Mouse (Mus musculus): Measurements from ENCODE around the gene Gas7. TPM values are rescaled to one million over a fixed set of nuclear protein-coding genes. Genes with fewer than 3 reads are reported as not detected.
A peak's percentile ranks its signal among the peaks of the same experiment; 100 is the strongest.

Gene Gas7
- polyA plus RNA-seq, 1 experiment, result 355 TPM

GRCm38 (mm10) chr11:67596856-67597255, 141.6 kb downstream of the Gas7 start:
- TF ChIP-seq CTCF (IDR thresholded peaks at IDR 0.05; ENCODE audit: low read depth, low read length), result no peak
- TF ChIP-seq POLR2A (IDR thresholded peaks at IDR 0.05; ENCODE audit: borderline replicate concordance, low read depth, low read length), result no peak
- Histone ChIP-seq H3K27ac (ENCODE audit: insufficient read depth, low read depth, low read length) (no peak overlapping the region), H3K4me3 (ENCODE audit: insufficient read depth, low read length) (no peak overlapping the region), H3K4me1 (ENCODE audit: control insufficient read depth, insufficient read depth, low read length) (peaks cover 58% of the 10 kb centered on the region)

DNA sequence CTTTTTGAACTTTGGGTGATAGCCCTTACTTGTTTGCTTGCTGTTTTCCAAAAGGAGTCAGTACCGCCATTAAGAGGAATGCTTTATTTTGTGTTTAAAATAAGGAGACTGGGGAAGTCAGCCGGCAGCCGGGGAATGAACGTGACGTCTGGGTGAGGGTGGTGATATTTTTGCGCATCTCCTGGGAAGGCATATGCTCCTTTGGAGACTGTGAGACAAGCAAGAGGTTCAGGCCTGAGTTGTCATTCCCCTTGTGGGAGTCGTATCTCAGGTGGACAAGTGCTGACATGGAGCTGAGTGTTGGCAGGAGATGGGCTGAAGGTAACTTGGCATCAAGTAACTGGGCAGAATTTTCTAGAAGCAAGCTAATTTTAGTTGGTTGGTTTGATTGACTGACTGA, 142.2 kb downstream of the Gas7 start:
- Histone ChIP-seq H3K4me3 (ENCODE audit: insufficient read depth, low read length) (no peak overlapping the region), H3K27ac (ENCODE audit: insufficient read depth, low read depth, low read length) (no peak overlapping the region), H3K4me1 (ENCODE audit: control insufficient read depth, insufficient read depth, low read length) (peaks cover 55% of the 10 kb centered on the region)
- TF ChIP-seq POLR2A (IDR thresholded peaks at IDR 0.05; ENCODE audit: borderline replicate concordance, low read depth, low read length) (no peak), CTCF (IDR thresholded peaks at IDR 0.05; ENCODE audit: low read depth, low read length) (no peak)

DNA sequence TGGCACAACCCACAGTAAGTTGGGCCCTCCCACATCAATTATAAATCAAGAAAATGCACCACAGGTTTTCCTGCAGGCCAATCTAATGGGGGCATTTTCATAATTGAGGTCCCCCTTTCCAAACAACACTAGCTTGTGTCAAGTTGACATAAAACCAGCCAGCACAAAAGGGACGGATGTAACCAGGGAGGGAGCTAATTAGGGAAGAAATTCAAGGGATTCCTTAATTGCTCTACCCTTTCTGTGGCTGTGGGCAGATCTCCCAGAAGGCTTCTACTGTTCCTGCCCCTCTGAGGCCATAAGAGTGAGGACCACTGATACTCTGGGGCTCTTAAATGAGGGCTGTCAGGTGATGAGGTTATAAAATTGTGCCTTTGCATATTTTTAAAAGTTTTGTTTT, 143.9 kb downstream of the Gas7 start:
- H3K27ac ChIP-seq (ENCODE audit: insufficient read depth, low read depth, low read length), result no peak overlapping the region
- H3K4me3 ChIP-seq (ENCODE audit: insufficient read depth, low read length), result no peak overlapping the region
- peaks cover 67% of the 10 kb centered on the region for H3K4me1 ChIP-seq (ENCODE audit: control insufficient read depth, insufficient read depth, low read length)
- TF ChIP-seq CTCF (IDR thresholded peaks at IDR 0.05; ENCODE audit: low read depth, low read length) (no peak), POLR2A (IDR thresholded peaks at IDR 0.05; ENCODE audit: borderline replicate concordance, low read depth, low read length) (no peak)

DNA sequence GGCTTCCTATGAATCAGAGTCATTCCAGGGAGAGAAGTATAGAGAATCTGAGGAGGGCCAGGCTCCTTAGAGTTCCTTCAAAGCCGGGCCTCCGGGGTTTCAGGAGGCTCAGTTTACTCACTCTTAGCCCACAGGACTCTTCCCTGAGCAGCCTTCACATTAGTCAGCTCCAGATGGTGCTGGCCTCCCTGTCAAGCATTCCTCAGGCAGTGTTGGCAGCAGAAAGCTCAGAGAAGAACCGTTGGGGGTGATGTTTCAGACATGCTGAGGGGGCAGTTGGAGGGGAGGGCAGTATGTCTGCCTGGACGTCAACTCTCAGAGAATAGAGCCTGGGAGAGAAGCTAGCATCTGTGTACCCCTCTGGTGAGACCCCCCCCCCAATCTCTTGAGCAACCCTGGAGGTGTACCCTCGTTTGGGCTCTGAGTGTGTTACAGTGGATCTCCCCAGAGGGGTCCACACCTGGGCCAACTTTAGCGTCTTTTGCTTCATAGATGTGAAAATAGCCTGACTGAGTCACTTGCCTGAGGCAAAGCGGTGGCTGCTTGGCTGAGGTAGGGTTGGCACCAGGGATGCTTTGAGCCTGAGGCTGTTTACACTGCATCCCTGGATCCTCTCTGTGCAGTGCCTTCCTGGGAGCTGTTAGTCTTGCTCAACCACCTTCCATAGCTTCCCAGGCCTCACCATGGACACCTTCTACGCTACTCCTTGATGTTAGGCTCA, 145.6 kb downstream of the Gas7 start:
- Histone ChIP-seq H3K4me1 (ENCODE audit: control insufficient read depth, insufficient read depth, low read length) (peaks cover 72% of the 10 kb centered on the region), H3K27ac (ENCODE audit: insufficient read depth, low read depth, low read length) (no peak overlapping the region), H3K4me3 (ENCODE audit: insufficient read depth, low read length) (no peak overlapping the region)
- no peak for TF ChIP-seq CTCF (IDR thresholded peaks at IDR 0.05; ENCODE audit: low read depth, low read length)
- no peak for TF ChIP-seq POLR2A (IDR thresholded peaks at IDR 0.05; ENCODE audit: borderline replicate concordance, low read depth, low read length)

- H3K4me1 ChIP-seq (ENCODE audit: control insufficient read depth, insufficient read depth, low read length), result peaks cover 68% of the 10 kb centered on the region
- TF ChIP-seq CTCF (IDR thresholded peaks at IDR 0.05; ENCODE audit: low read depth, low read length) (no peak), POLR2A (IDR thresholded peaks at IDR 0.05; ENCODE audit: borderline replicate concordance, low read depth, low read length) (no peak)
- H3K27ac ChIP-seq (ENCODE audit: insufficient read depth, low read depth, low read length), result no peak overlapping the region
- H3K4me3 ChIP-seq (ENCODE audit: insufficient read depth, low read length), result no peak overlapping the region
These were observed 147.6 kb downstream of the Gas7 start for GRCm38 (mm10) chr11:67602711-67603369.

DNA sequence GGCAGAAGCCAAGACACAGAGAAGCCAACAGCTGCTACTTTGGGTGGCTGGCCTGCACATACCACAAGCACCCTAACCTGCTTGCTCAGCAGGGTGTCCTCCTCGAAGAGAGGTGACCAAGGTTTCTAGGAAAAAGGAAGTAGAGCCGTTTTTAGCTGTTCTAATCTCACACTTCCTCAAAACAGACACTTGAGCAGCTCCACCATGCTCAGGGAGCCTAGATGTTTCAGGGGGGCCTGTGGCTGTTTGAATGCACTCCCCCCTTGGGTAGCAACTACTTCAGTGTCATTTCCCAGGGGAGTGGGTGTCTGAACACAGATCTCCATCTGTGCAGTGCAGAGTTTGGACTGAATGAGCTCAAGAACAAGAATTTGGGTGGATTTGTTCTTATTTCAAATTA, 149.2 kb downstream of the Gas7 start:
- no peak for TF ChIP-seq POLR2A (IDR thresholded peaks at IDR 0.05; ENCODE audit: borderline replicate concordance, low read depth, low read length)
- no peak for TF ChIP-seq CTCF (IDR thresholded peaks at IDR 0.05; ENCODE audit: low read depth, low read length)
- Histone ChIP-seq H3K27ac (ENCODE audit: insufficient read depth, low read depth, low read length) (peak overlapping the region; percentile 84), H3K4me3 (ENCODE audit: insufficient read depth, low read length) (no peak overlapping the region), H3K4me1 (ENCODE audit: control insufficient read depth, insufficient read depth, low read length) (peaks cover 64% of the 10 kb centered on the region)

DNA sequence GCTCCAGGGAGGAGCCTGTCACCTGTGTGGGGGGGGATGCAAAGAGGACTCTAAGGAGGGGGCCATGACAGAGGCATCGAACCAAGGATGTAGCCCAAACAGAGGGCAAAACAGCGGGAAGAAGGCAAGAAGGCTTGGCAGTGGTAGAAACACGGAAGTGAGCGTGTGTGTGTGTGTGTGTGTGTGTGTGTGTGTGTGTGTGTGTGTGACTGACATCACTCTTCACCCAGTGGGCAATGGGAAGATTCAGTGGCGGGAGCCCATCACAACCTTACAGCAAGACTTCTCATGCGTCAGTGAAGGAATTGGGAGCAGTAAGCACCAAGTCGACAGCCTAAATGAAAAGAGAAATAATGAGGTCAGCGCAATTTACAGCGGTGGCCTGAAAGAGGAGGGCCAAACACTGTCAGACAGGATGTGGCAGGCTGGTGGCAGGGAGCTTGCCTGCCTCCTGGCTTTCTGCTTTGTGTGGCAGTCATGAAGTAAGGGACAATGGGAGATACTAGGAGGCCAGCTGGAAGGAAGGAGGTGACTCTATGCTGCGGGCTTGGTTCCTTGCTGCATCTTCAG, 153.0 kb downstream of the Gas7 start:
- peaks cover 33% of the 10 kb centered on the region for H3K4me1 ChIP-seq (ENCODE audit: control insufficient read depth, insufficient read depth, low read length)
- H3K4me3 ChIP-seq (ENCODE audit: insufficient read depth, low read length), result no peak overlapping the region
- TF ChIP-seq CTCF (IDR thresholded peaks at IDR 0.05; ENCODE audit: low read depth, low read length), result no peak
- TF ChIP-seq POLR2A (IDR thresholded peaks at IDR 0.05; ENCODE audit: borderline replicate concordance, low read depth, low read length), result no peak
- H3K27ac ChIP-seq (ENCODE audit: insufficient read depth, low read depth, low read length), result no peak overlapping the region

GRCm38 (mm10) chr11:67612158-67612839, 157.1 kb downstream of the Gas7 start:
- TF ChIP-seq POLR2A (IDR thresholded peaks at IDR 0.05; ENCODE audit: borderline replicate concordance, low read depth, low read length) (no peak), CTCF (IDR thresholded peaks at IDR 0.05; ENCODE audit: low read depth, low read length) (no peak)
- H3K27ac ChIP-seq (ENCODE audit: insufficient read depth, low read depth, low read length), result no peak overlapping the region
- H3K4me3 ChIP-seq (ENCODE audit: insufficient read depth, low read length), result no peak overlapping the region
- peaks cover 13% of the 10 kb centered on the region for H3K4me1 ChIP-seq (ENCODE audit: control insufficient read depth, insufficient read depth, low read length)

DNA sequence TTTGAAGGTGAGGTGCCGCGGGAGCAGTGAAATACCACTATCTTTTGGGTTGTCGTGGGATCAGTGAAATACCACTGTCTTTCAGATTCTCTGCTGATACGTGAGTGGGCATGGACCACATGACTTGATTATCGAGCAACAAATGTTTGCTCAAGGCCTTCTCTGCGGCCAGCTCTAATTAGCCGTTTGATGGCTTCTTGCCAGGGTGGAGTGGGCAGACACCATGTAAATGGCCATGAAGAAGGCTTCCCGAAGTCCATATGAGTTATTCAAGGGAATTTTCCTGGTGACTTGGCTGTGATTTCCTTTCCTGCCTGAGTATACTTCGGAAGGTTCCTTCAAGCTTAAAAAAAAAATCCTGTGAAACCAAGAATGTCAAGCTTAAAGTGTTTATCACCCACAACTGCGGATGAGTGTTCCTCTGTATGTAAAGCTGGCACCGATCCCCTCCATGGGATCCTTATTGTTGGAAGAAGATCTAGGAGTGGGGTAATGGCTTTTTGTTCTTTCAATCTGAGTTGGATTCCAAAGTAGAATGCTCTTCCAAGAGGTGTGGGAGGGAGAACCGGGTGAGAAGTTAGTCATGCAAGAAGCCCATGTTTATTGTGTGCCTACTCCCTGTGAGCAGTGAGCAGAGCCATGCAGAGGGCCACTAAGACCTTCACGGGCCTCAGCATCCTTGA, 161.5 kb downstream of the Gas7 start:
- Histone ChIP-seq H3K4me3 (ENCODE audit: insufficient read depth, low read length) (no peak overlapping the region), H3K4me1 (ENCODE audit: control insufficient read depth, insufficient read depth, low read length) (peaks cover 6% of the 10 kb centered on the region), H3K27ac (ENCODE audit: insufficient read depth, low read depth, low read length) (no peak overlapping the region)
- no peak for TF ChIP-seq POLR2A (IDR thresholded peaks at IDR 0.05; ENCODE audit: borderline replicate concordance, low read depth, low read length)
- no peak for TF ChIP-seq CTCF (IDR thresholded peaks at IDR 0.05; ENCODE audit: low read depth, low read length)
